Mouse (Mus musculus): ENCODE measurements around the gene Bpifc. TPM values are rescaled to one million over a fixed set of nuclear protein-coding genes. Genes with fewer than 3 reads are reported as not detected.
"Not testable (repeated sequence)": the region's sequence is repeated elsewhere in the genome, so short reads cannot be mapped to it uniquely, and the experiment has no call there.

The Bpifc gene
- total RNA-seq (2021): not detected
- long read RNA-seq, experiment 1: 0 reads
- long read RNA-seq, experiment 2: 0 reads

DNA sequence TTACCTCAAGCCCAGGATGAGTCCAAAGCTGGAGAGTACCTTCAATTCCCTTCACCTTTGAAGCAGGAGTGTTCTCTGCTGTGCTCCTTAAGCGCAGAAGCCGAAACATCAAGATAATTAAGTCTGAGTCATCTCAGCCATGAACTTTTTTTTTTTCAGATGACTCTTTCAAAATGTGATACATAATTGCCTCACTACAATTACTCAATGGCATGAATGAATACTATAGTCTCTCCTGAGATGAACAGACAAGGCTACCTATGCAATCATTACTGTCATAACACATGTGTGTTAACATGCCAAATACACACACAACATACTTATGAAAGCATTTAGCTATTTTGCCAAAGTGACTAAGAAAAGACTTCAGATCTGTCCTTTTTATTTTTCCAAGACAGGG, at the start of gene Bpifc:
Bpifc (minus strand) TSS at position 115 of the 400 bp plus-strand sequence.
- no peak for DNase-seq

DNA sequence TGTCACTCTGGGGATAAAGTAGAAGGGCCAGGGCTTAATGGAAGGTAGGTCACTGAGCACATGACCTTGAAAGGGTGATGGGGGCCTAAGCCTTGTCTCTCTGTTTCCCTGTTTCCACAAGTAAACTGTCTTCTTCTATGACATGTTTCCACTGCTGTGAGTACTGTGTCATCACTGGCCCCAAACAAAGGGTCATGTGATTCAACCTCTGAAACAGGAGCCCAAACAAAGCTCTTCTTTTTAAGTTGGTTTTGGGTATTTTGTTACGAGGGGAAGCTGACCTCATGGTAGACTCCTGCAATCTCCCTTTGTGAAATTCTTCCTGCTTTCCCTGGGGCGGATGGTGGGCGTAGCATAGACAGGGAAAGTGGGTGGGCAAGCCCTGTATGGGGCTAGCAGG, 48.6 kb upstream of the Bpifc start:
- DNase-seq: no peak

DNA sequence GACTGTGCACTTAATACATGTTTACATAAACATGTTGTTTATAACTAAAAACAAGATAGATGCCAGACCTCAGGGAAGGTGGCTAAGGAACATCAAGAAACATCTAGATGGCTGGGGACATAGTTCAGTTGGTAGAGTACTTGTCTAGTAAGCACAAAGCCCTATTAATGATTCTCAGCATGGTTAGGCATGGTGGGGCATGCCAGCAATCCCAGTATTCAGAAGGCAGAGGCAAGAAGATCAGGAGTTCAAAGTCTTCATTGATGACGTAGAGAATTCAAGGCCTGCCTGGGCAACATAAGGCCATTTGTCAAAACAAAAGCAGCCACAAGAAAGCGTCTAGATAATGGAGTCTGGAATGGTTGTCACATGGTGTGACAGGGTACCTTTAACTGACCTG, 46.0 kb upstream of the Bpifc start:
- no peak for DNase-seq

DNA sequence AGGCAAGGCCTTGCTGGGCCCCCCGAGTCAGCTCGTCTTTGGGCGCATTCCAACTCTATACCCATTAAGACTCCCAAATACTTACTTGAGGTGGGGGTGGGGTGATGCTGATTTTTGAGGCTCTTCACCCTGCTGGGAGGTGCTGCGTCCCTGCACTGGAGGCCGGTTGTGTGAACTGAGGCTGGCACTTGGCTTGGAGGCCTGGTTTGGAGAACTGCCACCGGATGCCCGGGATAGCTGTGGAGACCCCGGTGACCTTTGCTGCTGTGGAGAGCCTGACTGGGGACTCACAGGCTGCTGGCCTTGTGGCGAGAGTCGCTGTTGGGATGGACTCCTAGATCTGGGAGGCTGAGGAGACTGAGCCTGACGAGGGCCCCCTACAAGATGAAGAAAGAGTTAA, 45.6 kb upstream of the Bpifc start:
- DNase-seq: no peak

DNA sequence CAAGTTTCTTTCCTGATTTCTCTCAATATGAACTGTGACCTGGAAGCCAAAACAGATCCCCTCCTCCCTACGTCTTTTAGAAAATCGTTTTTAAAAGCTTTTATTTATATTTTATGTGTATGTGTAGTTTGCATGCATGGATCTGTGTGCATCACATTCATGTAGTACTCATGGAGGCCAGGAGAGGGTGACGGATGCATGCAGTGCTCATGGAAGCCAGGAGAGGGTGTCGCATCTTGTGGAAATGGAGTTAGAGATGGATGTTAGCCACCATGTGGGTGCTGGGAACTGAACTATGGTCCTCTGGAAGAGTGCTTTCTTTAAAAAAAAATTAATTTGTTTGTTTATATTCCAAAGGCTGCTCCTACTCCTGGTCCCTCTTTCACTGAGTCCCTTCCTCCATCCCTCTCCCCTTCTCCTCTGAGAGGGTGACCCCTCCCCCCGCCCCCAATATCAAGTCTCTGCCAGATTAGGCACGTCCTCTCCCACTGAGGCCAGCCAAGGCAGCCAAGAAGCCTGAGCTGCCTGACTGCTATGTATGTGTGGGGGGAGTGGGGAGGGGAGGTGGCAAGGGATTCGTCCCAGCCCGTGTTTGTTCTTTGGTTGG, 44.7 kb upstream of the Bpifc start:
- no peak for DNase-seq

DNA sequence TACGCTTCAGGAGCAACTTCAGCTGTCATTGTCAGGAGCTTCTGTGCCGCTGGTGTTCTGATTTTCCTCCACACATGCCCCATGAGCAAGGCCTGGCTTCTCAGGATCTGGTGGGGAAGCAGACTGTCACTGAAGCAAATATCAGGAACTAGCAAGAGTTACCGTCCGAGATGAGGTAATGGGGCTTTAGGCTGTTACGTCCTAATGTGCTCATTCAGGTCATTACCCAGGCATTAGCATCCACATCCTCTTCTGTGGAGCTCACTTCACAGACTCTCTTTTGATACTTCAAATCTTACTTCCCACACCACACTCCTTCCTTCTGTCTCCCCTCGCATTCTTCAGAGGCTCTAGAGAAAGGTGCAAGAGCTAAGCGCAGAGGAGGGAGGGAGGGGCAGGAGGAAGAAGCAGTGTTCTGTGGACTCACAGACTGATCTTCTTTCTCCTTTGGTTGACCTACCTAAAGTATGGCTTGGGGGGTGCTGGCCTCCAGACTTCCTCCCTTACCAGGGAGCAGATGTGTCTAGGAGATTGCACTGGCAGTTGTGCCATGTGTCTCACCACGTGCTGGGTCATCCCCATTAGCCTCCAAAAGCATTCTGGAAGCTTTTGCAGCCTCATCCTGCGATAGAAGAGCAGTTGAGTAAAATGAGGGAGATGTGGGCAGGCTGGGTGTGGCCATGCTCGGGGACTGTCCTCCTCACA, 41.3 kb upstream of the Bpifc start:
- no peak for DNase-seq

DNA sequence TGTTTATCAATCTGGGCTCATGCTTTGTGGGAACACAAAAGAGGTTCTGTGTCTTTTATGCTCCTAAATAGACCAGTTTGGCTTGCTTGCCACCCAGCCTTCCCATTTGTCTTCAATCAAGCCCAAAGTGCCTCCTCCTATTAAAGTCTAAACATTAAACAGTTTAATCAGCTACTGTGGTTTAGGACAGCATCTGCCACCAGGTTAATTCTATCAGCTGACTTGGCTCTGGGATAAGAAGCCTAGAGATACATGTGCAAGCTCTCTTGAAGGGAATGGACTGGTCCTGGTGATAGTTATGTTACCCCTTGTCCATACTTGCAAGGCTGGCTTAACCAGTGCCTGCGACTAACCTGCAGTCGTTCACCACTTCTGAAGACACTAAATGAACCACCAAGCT, 38.8 kb upstream of the Bpifc start:
- DNase-seq: no peak

DNA sequence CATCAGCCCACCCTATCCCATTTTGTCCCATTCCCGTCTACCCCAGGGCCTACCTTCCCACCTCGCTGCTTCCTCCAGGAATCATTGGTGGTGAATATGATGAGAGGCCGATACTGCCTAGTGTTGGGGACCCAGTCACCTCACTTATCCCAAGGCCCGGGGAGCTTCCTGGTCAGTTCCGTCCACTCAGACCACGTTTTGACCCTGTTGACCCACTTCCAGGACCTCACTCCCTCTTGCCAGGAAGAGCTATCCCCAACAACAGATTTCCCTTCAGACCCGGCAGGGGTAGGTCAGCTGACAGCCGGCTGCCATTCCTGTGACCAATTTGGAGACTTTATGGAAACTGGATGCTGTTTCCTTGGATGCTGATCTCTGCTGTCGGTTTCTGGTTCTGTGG, 36.1 kb upstream of the Bpifc start:
- no peak for DNase-seq

DNA sequence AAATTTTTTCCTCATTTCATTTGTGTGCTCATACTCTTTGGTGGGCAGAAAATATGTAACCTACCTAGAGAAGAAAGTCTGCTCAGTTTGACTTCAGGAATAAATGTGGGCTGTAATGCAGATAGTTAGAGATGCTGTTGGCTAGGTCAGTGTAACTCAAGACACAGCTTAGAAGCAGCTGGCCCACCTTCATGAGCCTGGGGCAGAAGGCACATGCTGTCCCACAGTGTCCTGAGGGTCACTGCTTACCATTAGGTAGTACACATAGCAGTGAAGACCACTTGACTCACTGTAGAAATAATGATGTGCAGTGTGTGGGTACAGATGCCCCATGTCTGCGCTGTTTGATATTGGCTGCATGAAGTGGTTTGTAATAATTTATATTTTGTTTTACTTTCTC, 34.7 kb upstream of the Bpifc start:
- no peak for DNase-seq

DNA sequence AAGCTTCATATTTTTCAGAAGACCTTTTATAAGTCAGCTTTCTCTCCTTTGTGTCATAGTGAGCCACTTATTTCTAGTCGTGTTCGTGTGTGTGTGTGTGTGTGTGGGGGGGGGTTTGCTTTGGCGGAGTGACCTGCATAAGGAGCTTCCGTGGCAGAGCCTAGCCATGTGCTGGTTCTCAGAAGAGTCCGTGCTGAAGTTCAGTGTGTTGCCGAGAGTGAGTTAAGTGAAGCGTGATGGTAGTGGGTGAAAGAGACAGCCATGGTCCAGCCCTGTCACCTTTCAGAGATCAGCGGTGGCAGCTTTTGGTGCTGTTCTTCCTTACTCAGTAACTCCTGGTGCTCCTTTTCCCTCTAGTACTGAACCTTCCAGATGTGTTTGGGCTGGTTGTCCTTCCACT, 32.4 kb upstream of the Bpifc start:
- no peak for DNase-seq

DNA sequence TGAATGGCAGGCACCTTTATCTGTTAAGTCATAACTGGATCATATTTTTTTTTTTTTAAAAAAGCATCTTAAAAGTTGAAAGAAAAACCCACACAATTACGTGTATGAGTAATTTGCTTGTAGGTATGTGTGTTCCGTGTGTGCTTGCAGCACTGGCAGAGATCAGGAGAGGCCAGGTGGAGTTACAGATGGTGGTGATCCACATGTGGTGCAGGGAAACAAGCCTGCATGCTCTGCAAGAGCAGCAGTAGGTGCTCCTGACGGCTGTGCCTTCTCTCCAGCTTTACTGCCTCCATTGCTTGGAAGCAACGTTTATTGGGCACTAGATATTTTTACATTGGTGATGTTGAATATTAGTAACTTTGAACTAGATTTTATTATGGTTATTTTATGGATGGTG, 32.0 kb upstream of the Bpifc start:
- DNase-seq: no peak

DNA sequence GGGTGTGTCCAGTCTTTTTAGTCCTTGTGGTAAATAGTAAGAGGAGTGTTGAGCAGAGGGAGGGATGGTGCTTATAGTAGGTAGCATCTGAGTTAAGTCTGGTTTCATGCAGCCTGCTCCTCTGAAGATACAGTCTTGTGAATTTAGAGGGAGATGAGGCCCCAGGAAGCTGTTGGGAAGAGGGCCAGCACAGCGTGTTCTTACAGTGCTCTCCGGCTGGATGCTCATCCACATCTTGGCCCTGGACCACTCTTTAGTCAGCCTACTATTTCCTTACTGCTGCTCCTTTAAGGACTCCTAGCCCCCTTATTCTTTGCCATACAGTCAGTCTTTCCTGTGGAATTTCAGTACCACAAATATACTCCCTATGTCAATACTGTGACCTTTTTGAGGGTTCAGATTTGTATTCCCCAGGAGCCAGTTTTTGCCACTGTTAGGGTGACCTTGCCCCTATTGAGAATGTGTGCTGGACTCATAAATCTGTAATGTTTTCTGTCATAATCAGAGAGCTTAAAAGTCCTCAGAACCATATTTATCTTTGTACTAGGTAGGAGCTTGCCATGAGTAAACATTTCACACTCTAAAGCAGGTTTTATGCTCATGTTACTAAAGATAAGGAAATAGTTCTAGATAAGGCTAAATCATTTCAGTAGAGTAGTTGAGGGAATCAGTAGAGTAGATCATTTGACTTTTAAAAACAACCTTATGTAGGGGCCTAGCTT, 22.5 kb upstream of the Bpifc start:
- DNase-seq: peak in 1 of 2 experiments; percentile 6

DNA sequence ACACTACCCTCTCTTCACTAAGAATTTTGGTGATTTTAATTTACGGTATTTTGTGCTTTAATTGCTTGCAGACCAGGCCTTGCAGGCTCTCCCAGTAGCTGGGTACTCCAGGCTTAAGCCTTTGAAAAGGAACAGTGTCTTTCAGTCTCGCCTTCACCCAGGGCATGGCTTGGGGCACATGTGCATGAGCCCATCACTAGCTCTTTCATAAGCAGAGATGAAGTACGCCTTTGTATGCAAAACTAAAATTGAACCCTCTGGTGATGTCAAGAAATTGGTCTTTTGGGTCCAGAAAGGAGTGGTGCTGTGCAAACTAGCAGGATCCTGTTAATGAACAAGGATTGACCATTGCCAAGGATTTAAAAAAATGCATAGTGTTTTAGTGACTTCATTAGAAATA, 20.8 kb upstream of the Bpifc start:
- no peak for DNase-seq

DNA sequence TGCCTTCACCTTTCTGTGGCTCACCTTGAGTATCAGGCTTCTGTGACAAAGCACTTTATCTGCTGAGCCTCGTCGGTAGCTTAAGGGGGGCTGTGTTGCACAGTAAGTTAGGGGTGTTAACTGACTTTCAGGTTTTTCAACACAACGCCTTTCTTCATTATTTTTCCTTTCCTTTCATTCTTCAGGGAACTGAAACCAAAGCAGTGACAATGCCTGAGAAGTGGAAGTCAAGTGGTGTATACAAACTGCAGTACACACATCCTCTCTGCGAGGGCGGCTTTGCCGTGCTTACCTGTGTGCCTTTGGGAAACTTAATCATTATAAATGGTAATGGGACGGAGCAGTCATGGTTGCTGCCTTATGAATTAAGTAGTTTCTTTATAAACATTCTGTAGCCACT, 19.0 kb upstream of the Bpifc start:
- DNase-seq: no peak

DNA sequence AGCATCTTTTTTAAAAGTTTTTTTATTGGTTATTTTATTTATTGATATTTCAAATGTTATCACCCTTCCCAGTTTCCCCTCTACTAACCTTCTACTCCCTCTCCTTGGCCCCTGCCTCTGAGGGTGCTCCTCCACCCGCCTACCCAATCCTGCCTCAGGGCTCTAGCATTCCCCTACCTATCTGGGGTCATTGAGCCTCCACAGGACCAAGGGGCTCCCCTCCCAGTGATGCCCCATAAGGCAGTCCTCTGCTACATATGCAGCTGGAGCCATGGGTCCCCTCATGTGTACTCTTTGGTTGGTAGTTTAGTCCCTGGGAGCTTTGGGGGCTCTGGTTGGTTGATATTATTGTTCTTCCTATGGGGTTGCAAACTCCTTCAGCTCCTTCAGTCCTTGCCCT, 15.1 kb upstream of the Bpifc start:
- DNase-seq: not testable (repeated sequence)

DNA sequence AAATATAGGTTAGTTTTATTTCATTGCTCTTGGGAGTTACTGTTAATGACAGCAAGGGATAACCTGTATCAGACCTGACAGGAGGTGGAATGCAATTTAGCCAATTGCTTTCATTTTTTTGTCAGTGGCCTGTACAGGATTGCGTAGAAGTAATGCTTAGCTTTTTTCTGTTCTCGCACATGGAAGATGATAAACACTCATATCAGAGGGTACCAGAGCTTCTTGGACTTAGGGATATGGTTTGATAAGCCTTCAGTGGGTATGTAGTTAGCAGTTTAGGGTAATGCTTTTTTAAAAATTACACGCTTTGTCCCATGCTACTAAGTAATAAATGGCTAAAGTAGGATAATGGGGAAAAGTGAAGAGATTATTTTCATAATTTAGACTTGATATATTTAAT, 14.7 kb upstream of the Bpifc start:
- DNase-seq: no peak

DNA sequence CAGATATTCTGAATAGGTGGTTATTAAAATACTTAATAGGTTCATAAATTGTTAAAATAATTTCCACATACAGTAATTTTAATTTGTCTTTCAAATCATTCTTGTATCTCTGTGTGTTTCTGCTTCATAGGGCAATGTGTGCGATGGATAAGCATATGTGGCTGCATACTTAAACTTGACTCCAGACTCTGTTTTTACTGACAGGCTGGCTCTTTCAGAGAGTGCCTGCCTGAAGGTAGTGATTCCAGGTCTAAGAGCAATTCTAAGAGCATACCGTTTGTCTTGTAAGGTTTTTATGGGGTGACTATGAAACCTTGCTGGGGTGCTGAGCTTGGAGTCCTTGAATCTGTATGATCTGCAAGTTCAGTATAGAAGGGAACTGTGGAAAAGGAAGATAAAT, 14.2 kb upstream of the Bpifc start:
- no peak for DNase-seq

DNA sequence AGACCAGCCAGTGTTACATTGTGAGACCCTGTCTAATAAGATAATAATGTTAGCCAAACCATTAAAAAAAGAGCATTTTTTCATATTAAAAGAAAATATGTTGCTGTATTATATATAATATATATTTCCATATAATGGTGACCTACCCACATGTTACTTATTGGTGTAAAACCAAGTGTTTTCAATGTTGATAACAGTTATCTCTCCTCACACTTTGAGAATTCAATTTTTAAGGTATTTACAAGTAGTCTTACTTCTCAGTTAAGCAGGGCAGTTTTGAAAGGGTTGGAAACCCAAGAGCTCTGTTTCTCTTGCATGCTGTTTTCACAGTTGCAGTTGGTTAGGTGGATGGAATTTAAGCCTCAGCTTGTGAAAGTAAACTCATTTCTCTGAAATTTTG, 11.5 kb upstream of the Bpifc start:
- DNase-seq: no peak

DNA sequence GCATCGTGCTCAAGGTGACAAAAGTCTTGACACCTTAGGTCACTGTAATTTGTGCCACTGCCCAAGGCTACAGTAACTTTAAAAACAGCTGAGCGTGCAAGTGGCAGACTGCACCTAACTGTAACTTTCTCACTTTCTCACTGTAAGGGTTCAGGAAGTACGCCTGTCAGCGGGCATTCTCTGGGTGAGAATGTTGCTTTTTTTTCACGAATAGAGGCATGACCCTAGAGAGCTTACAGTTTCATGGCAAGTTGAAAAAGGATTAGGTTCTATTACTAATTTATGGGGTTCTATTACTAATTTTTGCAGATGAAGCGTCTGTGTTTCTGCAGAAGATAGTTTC, 10.8 kb upstream of the Bpifc start:
- DNase-seq: no peak

DNA sequence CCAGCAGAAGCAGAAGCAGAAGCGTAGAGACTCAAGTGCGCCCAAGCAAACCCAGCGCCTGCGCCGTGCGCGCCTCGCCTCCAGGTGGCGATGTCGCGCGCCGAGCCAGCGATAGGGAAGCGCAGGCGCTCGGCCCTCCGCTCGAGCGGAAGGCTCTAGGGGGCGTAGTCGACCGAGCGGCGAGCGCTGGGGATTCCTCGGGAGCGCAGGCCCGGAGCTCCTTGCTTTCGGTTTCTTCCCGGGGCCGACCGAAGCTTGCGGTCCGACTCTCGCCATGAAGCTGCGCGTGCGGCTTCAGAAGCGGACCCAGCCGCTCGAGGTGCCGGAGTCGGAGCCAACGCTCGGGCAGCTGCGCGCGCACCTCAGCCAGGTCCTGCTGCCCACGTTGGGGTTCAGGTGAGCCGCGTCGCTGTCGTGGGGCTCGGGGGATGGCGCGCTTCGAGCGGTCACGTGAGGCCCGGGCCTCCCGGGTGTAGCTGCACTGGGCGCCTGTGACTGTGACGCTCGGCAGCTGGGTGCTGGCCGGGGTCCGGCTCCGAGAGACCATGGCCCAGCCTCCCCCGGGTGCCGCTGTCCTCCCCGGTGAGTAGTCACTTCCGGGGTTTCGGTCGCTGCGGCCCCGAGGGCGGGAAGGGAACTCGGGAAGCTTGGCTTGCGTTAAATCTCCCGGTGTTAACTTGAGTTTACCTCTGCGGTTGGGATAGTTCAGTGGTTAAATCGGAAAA, 10.2 kb upstream of the Bpifc start, which contains the start of gene Fbxo7:
Fbxo7 (plus strand) TSS at position 224 of the 725 bp plus-strand sequence.
- DNase-seq: peak; percentile 90 to 92

DNA sequence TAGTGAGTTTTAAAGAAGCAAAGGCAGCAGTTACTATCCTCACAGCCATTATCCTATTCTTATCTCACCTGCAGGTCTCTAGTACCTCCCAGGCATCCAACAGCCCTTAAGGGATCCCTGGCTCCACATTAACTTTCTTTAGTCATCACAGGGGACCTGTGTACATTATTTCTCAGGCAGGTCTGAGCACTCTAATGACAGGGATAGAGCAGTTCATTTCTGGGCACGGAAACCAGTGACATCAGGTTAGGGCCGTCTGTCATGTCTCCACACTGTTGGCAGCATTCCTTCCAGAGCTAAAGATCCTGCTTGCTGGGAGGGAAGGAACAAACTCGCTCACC, 9.7 kb upstream of the Bpifc start:
- no peak for DNase-seq

DNA sequence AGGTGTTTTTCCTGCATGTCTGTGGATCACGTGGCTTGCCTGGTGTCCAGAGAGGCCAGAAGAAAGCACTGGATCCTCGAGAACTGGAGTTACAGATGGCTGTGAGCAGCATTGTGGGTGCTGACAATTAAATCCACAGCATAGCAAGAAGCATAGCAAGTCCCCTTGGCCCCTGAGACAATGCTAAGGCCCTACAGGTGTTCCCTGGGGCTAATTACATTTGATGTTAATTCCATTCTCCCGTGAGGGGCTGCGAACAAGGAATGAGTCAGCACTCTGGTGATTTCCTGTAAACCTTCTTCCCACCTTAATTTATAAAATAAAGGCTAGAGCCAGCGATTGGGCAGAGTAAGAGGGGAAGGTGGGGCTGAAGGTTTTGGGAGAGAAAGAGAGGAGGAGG, 7.1 kb upstream of the Bpifc start:
- no peak for DNase-seq

DNA sequence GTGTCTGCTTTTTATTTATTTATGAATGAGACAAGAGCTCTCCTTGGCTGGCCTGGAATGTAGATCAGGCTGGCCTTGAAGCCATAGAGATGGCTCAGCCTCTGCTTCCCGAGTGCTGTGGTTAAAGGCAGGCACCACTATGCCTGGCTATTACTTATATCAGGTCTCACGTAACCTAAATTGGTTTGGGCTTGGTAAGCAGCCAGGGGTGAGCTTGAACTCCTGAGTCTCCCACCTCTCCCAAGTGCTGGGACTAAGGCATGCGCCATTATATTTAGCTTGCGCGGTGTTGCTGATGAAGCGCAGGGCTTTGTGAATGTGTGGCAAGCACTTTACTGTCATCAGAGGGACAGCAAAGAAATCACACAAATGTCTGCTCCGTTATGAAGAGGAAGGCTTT, 6.1 kb upstream of the Bpifc start:
- no peak for DNase-seq

Measured in heart, adult 18-20 months (tissue).